In genomic region chr2:162973637-162974036, GRCm38 (mm10) we compare ENCODE assay signal across 9 mouse cellular contexts. TPM values are rescaled to one million over a fixed set of nuclear protein-coding genes. Genes with fewer than 3 reads are reported as not detected.
A peak's percentile ranks its signal among the peaks of the same experiment; 100 is the strongest.
DNase-seq lines count a peak whose midpoint lies in the region; ATAC-seq and TF ChIP-seq lines count a peak whose summit lies in the region.
"Had no signal": no experiment of that assay in that cellular context is flagged by ENCODE, and none has a peak within 500 bp of the region (broad histone marks: within the 10 kb centered on the region; RNA-seq: fewer than 3 reads in every experiment).

No protein-coding gene starts in this region.

- H3K27me3 ChIP-seq in lung, embryonic 14.5 days (ENCODE audit: insufficient read depth, low read length) = no peaks in the 10 kb centered on the region
- no peaks in the 10 kb centered on the region for H3K27me3 ChIP-seq in embryonic facial prominence, embryonic 14.5 days (replicated peaks; ENCODE audit: control insufficient read depth, insufficient read depth, low read length)
- H3K27me3 ChIP-seq in neural tube, embryonic 11.5 days (ENCODE audit: control insufficient read depth, insufficient read depth, low read length) = no peaks in the 10 kb centered on the region
- no peaks in the 10 kb centered on the region for H3K27me3 ChIP-seq in kidney, embryonic 16.5 days (ENCODE audit: insufficient read depth, low read length)

- H3K4me1 ChIP-seq in lung, embryonic 14.5 days (ENCODE audit: insufficient read depth) = no peaks in the 10 kb centered on the region
- H3K4me1 ChIP-seq in embryonic facial prominence, embryonic 14.5 days (ENCODE audit: control insufficient read depth, insufficient read depth, low read length) = peaks cover 12% of the 10 kb centered on the region; the same call in 1 of the 2 replicates
- H3K4me1 ChIP-seq in neural tube, embryonic 11.5 days (ENCODE audit: control insufficient read depth, insufficient read depth, low read length) = peaks cover 3% of the 10 kb centered on the region; the same call in 1 of the 2 replicates
- peaks cover 6% of the 10 kb centered on the region for H3K4me1 ChIP-seq in kidney, embryonic 16.5 days (ENCODE audit: insufficient read depth, low read length)

- ATAC-seq in lung, embryonic 14.5 days (ENCODE audit: insufficient read depth) = no peak
- peak; percentile 82; the same call in 1 of the 2 replicates for ATAC-seq in embryonic facial prominence, embryonic 14.5 days (ENCODE audit: low read depth)
- ATAC-seq in neural tube, embryonic 11.5 days (ENCODE audit: insufficient read depth, low FRiP score, low TSS enrichment) = peak; percentile 53; the same call in 1 of the 2 replicates
- ATAC-seq in megakaryocyte-erythroid progenitor cell, adult 5-6 weeks (replicated peaks; ENCODE audit: low FRiP score, low TSS enrichment, poor library complexity, severe bottlenecking) = no peak
- no peak for ATAC-seq in kidney, embryonic 16.5 days (ENCODE audit: low FRiP score, low TSS enrichment)

- TF ChIP-seq CTCF in lung, embryonic 14.5 days (IDR thresholded peaks at IDR 0.05; ENCODE audit: low read depth) = no peak

- DNase-seq in adrenal gland, adult 2 months = peak; percentile 65
- no peak for DNase-seq in adrenal gland, adult 8-10 months
- DNase-seq in lung, embryonic 14.5 days = peak; percentile 20
- no peak for DNase-seq in lung, postnatal 25 days (ENCODE audit: low spot score)
- DNase-seq in embryonic facial prominence, embryonic 14.5 days (ENCODE audit: low spot score) = peak; percentile 65
- DNase-seq in neural tube, embryonic 11.5 days (ENCODE audit: low spot score) = peak; percentile 44

- no peak overlapping the region for H3K27ac ChIP-seq in lung, embryonic 14.5 days (ENCODE audit: low read depth)
- H3K27ac ChIP-seq in embryonic facial prominence, embryonic 14.5 days (replicated peaks; ENCODE audit: low read depth, low read length) = no peak overlapping the region
- H3K27ac ChIP-seq in neural tube, embryonic 11.5 days (ENCODE audit: low read depth, low read length) = no peak overlapping the region
- H3K27ac ChIP-seq in kidney, embryonic 16.5 days (ENCODE audit: low read length) = no peak overlapping the region

- no peak overlapping the region for H3K4me3 ChIP-seq in lung, embryonic 14.5 days (ENCODE audit: low read depth, low read length)
- no peak overlapping the region for H3K4me3 ChIP-seq in embryonic facial prominence, embryonic 14.5 days (ENCODE audit: low read depth, low read length)
- H3K4me3 ChIP-seq in neural tube, embryonic 11.5 days (ENCODE audit: low read depth, low read length) = no peak overlapping the region
- no peak overlapping the region for H3K4me3 ChIP-seq in kidney, embryonic 16.5 days (ENCODE audit: low read length)

- H3K4me2 ChIP-seq in lung, embryonic 14.5 days = no peak overlapping the region
- 0 out of 2 replicates have a peak overlapping the region, but pooled peaks have one; percentile 0 for H3K4me2 ChIP-seq in embryonic facial prominence, embryonic 14.5 days (ENCODE audit: low read depth, low read length)
- no peak overlapping the region for H3K4me2 ChIP-seq in neural tube, embryonic 11.5 days (ENCODE audit: low read depth)
- H3K4me2 ChIP-seq in kidney, embryonic 16.5 days (replicated peaks; ENCODE audit: low read depth, low read length) = no peak overlapping the region

- WGBS in lung, embryonic 14.5 days = 12% methylated on average over 11 of the region's 11 CpGs
- 27% methylated on average over 11 of the region's 11 CpGs for WGBS in embryonic facial prominence, embryonic 14.5 days
- WGBS in neural tube, embryonic 11.5 days = 31% methylated on average over 11 of the region's 11 CpGs
- WGBS in kidney, embryonic 16.5 days = 19% methylated on average over 11 of the region's 11 CpGs

- no peak overlapping the region for H3K9ac ChIP-seq in lung, embryonic 14.5 days
- no peak overlapping the region for H3K9ac ChIP-seq in embryonic facial prominence, embryonic 14.5 days (ENCODE audit: low read depth, low read length)
- no peak overlapping the region for H3K9ac ChIP-seq in neural tube, embryonic 11.5 days (ENCODE audit: low read length)
- H3K9ac ChIP-seq in kidney, embryonic 16.5 days (replicated peaks; ENCODE audit: low read length) = no peak overlapping the region

- H3K9me3 ChIP-seq in lung, embryonic 14.5 days (ENCODE audit: low read depth, low read length) = no peaks in the 10 kb centered on the region
- no peaks in the 10 kb centered on the region for H3K9me3 ChIP-seq in embryonic facial prominence, embryonic 14.5 days (ENCODE audit: control insufficient read depth, low read length)
- no peaks in the 10 kb centered on the region for H3K9me3 ChIP-seq in neural tube, embryonic 11.5 days (ENCODE audit: control insufficient read depth, low read length)
- H3K9me3 ChIP-seq in kidney, embryonic 16.5 days (ENCODE audit: low read length) = no peaks in the 10 kb centered on the region

- no peaks in the 10 kb centered on the region for H3K36me3 ChIP-seq in lung, embryonic 14.5 days (ENCODE audit: insufficient read depth)
- no peaks in the 10 kb centered on the region for H3K36me3 ChIP-seq in embryonic facial prominence, embryonic 14.5 days (ENCODE audit: control insufficient read depth, insufficient read depth, low read length)
- no peaks in the 10 kb centered on the region for H3K36me3 ChIP-seq in neural tube, embryonic 11.5 days (ENCODE audit: control insufficient read depth, insufficient read depth, low read length)
- H3K36me3 ChIP-seq in kidney, embryonic 16.5 days (ENCODE audit: insufficient read depth, low read length) = no peaks in the 10 kb centered on the region

RNA-seq across cellular contexts. Expression of gene Sgk2, which starts 13.5 kb away (rescaled TPM):
- 1 to 10 TPM in 1 of 2 experiments, under 1 TPM in 1; 0.35 to 1.1 TPM for total RNA-seq in adrenal gland, adult 2 months (2021)
- polyA plus RNA-seq in adrenal gland, adult 2 months (2012; rRNA removed) = 0.35 and 0.77 TPM in 2 replicates
- total RNA-seq in adrenal gland, adult 8-10 months (2022) = 1 to 10 TPM in 2 of 4 experiments, not detected in 2; 1.5 to 2.6 TPM
- polyA plus RNA-seq in lung, embryonic 14.5 days (2014; fragmentation: Nextera tagmentation; extraction: Ambion mirVana) = not detected in 2 replicates
- polyA plus RNA-seq in embryonic facial prominence, embryonic 14.5 days (2014; fragmentation: Nextera tagmentation; extraction: Ambion mirVana) = not detected in 2 replicates
- not detected in 2 replicates for polyA plus RNA-seq in neural tube, embryonic 11.5 days (2014; fragmentation: Nextera tagmentation; extraction: Ambion mirVana)
- not detected in 2 replicates for total RNA-seq in megakaryocyte-erythroid progenitor cell, adult 5-6 weeks (2014; fragmentation: Nextera tagmentation)
- not detected in 2 replicates for total RNA-seq in megakaryocyte-erythroid progenitor cell, adult 5-6 weeks (2017)
- polyA plus RNA-seq in kidney, embryonic 16.5 days (2015; fragmentation: Nextera tagmentation; extraction: Ambion mirVana) = 11.2 and 12.2 TPM in 2 replicates
- polyA plus RNA-seq: heart, postnatal 0 days had no signal

RNA-seq across cellular contexts. Expression of gene L3mbtl1, which starts 30.4 kb away (rescaled TPM):
- total RNA-seq in adrenal gland, adult 2 months (2021) = under 1 TPM; 0.31 to 0.37 TPM
- 0.12 and 0.38 TPM in 2 replicates for polyA plus RNA-seq in adrenal gland, adult 2 months (2012; rRNA removed)
- total RNA-seq in adrenal gland, adult 8-10 months (2022) = 1 to 10 TPM in 1 of 4 experiments, under 1 TPM in 2, not detected in 1; 0.24 to 1.1 (median 0.68) TPM
- polyA plus RNA-seq in lung, embryonic 14.5 days (2014; fragmentation: Nextera tagmentation; extraction: Ambion mirVana) = 0.21 TPM in 1 of 2 replicates, not detected in the other
- 0.25 and 0.54 TPM in 2 replicates for polyA plus RNA-seq in embryonic facial prominence, embryonic 14.5 days (2014; fragmentation: Nextera tagmentation; extraction: Ambion mirVana)
- 0.05 TPM in 1 of 2 replicates, not detected in the other for polyA plus RNA-seq in neural tube, embryonic 11.5 days (2014; fragmentation: Nextera tagmentation; extraction: Ambion mirVana)
- total RNA-seq in megakaryocyte-erythroid progenitor cell, adult 5-6 weeks (2014; fragmentation: Nextera tagmentation) = 0.81 TPM in 1 of 2 replicates, not detected in the other
- not detected in 2 replicates for total RNA-seq in megakaryocyte-erythroid progenitor cell, adult 5-6 weeks (2017)
- polyA plus RNA-seq in kidney, embryonic 16.5 days (2015; fragmentation: Nextera tagmentation; extraction: Ambion mirVana) = 0.09 and 0.14 TPM in 2 replicates
- polyA plus RNA-seq: heart, postnatal 0 days had no signal

RNA-seq across cellular contexts. Expression of gene Srsf6, which starts 42.3 kb away (rescaled TPM):
- 100 to 1,000 TPM; 151 to 216 TPM for total RNA-seq in adrenal gland, adult 2 months (2021)
- polyA plus RNA-seq in adrenal gland, adult 2 months (2012; rRNA removed) = 398 and 460 TPM in 2 replicates
- 100 to 1,000 TPM; 197 to 234 (median 210) TPM for total RNA-seq in adrenal gland, adult 8-10 months (2022)
- 242 and 244 TPM in 2 replicates for polyA plus RNA-seq in lung, embryonic 14.5 days (2014; fragmentation: Nextera tagmentation; extraction: Ambion mirVana)
- 173 and 201 TPM in 2 replicates for polyA plus RNA-seq in embryonic facial prominence, embryonic 14.5 days (2014; fragmentation: Nextera tagmentation; extraction: Ambion mirVana)
- 272 and 284 TPM in 2 replicates for polyA plus RNA-seq in neural tube, embryonic 11.5 days (2014; fragmentation: Nextera tagmentation; extraction: Ambion mirVana)
- 233 and 311 TPM in 2 replicates for total RNA-seq in megakaryocyte-erythroid progenitor cell, adult 5-6 weeks (2014; fragmentation: Nextera tagmentation)
- total RNA-seq in megakaryocyte-erythroid progenitor cell, adult 5-6 weeks (2017) = 286 and 303 TPM in 2 replicates
- 206 and 214 TPM in 2 replicates for polyA plus RNA-seq in kidney, embryonic 16.5 days (2015; fragmentation: Nextera tagmentation; extraction: Ambion mirVana)

RNA-seq across cellular contexts. Expression of gene Ift52, which starts 43.5 kb away (rescaled TPM):
- total RNA-seq in adrenal gland, adult 2 months (2021) = 10 to 100 TPM; 44.5 to 55.8 TPM
- 19.4 and 25.9 TPM in 2 replicates for polyA plus RNA-seq in adrenal gland, adult 2 months (2012; rRNA removed)
- 10 to 100 TPM; 64.9 to 75.0 (median 73.1) TPM for total RNA-seq in adrenal gland, adult 8-10 months (2022)
- polyA plus RNA-seq in lung, embryonic 14.5 days (2014; fragmentation: Nextera tagmentation; extraction: Ambion mirVana) = 47.4 and 49.0 TPM in 2 replicates
- 40.6 and 48.6 TPM in 2 replicates for polyA plus RNA-seq in embryonic facial prominence, embryonic 14.5 days (2014; fragmentation: Nextera tagmentation; extraction: Ambion mirVana)
- polyA plus RNA-seq in neural tube, embryonic 11.5 days (2014; fragmentation: Nextera tagmentation; extraction: Ambion mirVana) = 52.8 and 55.3 TPM in 2 replicates
- total RNA-seq in megakaryocyte-erythroid progenitor cell, adult 5-6 weeks (2014; fragmentation: Nextera tagmentation) = 30.3 and 37.7 TPM in 2 replicates
- 19.4 and 32.9 TPM in 2 replicates for total RNA-seq in megakaryocyte-erythroid progenitor cell, adult 5-6 weeks (2017)
- polyA plus RNA-seq in kidney, embryonic 16.5 days (2015; fragmentation: Nextera tagmentation; extraction: Ambion mirVana) = 55.3 and 55.5 TPM in 2 replicates

Comparison
In these comparisons a context has a peak if more than half of its experiments do, and no peak if none do; other contexts are left out.
1. DNase-seq: peak in adrenal gland, adult 2 months (single experiment), lung, embryonic 14.5 days (single experiment), embryonic facial prominence, embryonic 14.5 days (single experiment) and neural tube, embryonic 11.5 days (single experiment); none in adrenal gland, adult 8-10 months (single experiment) and lung, postnatal 25 days (single experiment).
2. ATAC-seq: peak in embryonic facial prominence, embryonic 14.5 days (single experiment) and neural tube, embryonic 11.5 days (single experiment); none in lung, embryonic 14.5 days (single experiment), megakaryocyte-erythroid progenitor cell, adult 5-6 weeks (single experiment) and kidney, embryonic 16.5 days (single experiment).